Mouse (Mus musculus) thymus, postnatal 25 days (tissue): ENCODE measurements around the gene Gm10638.

Experiments used
- DNase-seq: peaks from one replicate; pipeline ENCODE4 v3.0.0; 2022

The Gm10638 gene

GRCm38 (mm10) chr8:86789576-86789975 is 44.1 kb downstream of the Gm10638 start:
- no peak for DNase-seq

GRCm38 (mm10) chr8:86791542-86791941 is 46.0 kb downstream of the Gm10638 start:
- no peak for DNase-seq

GRCm38 (mm10) chr8:86794716-86795115 is 49.2 kb downstream of the Gm10638 start:
- no peak for DNase-seq
